Mouse (Mus musculus) kidney, adult 10 weeks (tissue): ENCODE data around the gene Pptc7. TPM values are rescaled to one million over a fixed set of nuclear protein-coding genes. Genes with fewer than 3 reads are reported as not detected.

ENCODE experiments used
- polyA plus RNA-seq: library from polyadenylated mRNA; stranded (reverse); fragments of 350-450 nt; fragmentation: Illumina TruSeq; extraction: RNeasy Lipid Tissue Mini Kit (QIAGEN cat#74804); gene quantifications from one replicate; pipeline ENCODE4 v1.2.3, GENCODE M21; 2014; ENCODE audit warnings: low read depth, low replicate concordance

Gene Pptc7
- polyA plus RNA-seq, result 37.2 TPM

DNA sequence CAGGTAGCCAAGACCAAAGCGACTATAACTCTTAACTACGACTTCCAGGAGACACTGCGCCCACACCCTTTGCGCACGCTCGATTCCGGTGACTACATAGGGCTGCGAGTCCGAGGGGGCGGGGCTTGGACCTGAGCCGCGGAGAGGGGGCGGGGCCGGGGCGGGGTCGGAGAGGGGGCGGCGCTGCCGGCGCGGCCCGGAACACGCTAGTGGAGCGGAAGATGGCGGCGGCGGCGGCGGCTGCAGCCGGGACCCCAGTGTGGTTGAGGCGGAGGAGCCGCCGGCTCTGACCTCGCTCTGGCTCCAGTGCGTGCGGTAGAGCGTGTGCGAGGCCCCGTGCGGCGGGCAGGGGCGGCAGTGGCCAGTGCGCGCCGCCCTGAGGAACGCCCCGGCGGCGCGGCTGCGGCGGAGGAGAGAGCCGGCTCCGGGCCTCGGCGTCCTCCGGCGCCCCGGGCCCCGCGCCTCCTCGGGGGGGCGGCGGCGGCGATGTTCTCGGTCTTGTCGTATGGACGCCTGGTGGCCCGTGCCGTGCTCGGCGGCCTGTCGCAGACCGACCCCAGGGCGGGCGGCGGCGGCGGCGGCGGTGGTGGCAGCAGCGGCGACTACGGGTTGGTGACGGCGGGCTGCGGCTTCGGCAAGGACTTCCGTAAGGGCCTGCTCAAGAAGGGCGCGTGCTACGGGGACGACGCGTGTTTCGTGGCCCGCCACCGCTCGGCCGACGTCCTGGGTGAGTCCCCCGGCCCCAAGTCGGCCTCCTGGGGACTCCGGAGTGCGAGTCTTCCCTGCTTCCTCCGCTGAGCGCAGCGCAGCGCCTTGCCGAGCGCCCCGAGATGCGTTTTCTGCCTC, at the start of gene Pptc7:
Gene Pptc7 (plus strand): TSS at position 183 of the 846 bp plus-strand sequence.

DNA sequence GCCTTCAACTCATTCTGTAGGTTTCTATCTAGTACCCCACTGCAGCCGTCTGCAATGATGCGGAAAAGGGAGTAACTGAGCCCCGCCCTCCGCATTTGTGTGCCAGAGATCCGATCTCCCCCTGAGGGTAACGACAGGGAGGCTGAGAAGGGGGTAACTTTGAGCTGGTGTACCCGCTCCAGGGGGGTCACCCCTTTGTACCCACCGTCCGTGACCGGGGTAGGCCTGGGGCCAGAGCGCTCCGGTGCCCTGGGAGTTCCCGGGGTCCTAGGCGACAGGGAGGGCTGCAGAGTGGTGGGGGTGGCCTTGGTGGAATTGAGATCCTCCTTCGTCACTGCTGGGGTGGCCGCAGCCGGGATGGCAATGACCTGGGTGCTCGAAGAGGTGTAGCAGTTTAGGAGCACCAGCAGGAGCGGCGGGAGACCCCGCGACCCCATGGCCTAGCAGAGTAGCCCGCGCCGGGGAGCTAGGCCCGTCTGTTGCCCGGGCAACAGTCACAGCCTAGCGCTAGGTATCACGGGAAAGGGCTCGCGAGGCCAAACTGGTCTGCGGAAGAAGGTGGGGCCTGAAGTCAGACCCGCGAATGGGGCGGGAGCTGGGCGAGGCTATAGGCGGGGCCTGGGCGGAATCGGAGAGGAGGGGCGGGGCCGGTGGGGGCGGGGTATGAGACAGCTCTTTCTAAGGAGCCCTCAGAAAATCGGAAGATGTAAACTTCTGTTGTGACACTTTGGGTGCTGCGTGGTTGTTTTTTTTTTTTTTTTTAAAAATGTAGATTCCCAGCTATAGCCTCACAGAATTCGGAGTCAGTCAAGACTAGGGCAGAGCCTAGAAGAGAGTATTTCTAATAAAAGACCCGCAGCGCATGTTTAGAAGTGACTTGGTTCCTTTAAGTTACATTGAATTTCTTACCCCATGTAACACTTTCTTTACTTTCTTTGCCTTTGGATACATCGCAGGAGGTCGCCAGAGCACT, 19.9 kb upstream of the Pptc7 start, which contains the start of gene Tctn1:
Gene Tctn1 (minus strand): TSS at position 528 of the 973 bp plus-strand sequence.

DNA sequence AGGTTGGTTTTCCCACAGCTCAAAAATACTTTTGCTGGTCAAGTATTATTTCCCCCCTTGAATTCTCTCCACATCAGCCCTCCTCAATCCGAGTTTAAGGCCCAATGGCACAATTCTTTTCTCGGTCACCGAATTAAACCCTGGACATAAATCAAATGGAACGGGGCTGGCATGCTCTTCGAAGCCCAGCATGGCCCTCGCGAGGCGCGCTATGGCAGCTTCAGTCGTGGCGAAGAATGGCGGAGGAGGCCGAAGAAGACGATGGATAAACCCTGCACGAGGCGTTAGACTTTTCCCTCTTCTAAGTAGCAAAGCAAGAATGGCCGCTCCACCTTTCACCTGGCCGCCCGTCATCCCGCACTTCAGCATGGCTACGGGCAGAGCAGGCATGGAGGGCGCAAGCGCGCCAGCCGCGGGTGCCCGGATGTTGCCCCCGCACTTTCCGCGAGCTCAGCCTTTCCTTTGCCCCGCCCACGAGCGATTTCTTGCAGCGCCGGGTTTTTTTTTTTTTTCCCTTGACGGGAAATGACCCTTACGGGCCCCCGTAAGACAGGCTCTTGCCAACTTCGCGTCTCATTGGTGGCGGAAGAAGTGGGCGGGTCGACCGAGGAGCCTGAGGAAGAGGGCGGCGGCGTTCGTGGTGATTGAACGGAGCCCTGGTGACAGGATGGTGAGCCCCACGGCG, 69.8 kb downstream of the Pptc7 start, which contains the start of the genes Rad9b and Vps29:
Gene Rad9b (minus strand): TSS at position 427 of the 685 bp plus-strand sequence.
Gene Vps29 (plus strand): TSS at position 563 of the 685 bp plus-strand sequence.

DNA sequence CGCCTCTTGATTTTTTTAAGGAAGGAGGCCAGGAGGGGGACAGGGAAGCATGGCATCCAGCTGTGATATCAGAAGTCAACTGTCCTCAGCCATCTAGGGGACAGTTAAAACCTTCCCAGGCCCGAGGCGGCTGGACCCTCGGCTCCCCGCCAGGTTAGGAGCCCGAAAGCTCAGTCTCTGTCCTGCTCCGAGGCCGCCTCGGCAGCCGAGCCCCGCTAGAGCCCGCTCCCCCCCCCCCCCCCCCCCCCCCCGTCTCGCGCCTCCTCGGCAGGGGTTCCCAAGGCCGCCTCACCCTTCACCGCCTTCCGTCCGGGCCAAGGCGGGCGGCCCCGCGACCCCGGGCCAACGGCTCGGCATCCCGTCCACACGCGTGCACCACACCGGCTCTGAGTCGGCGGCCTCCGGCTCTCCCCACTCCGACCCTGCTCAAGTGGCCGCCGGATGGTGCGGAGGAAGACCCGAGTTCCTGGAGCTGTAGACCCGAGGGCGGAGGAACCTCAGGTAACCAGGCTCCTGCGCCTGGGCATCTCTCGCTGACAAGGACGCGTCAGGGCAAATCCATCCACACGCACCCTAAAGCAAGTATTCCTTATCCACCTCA, 87.5 kb downstream of the Pptc7 start, which contains the start of gene Gpn3:
Gene Gpn3 (plus strand): TSS at position 286 of the 601 bp plus-strand sequence.

DNA sequence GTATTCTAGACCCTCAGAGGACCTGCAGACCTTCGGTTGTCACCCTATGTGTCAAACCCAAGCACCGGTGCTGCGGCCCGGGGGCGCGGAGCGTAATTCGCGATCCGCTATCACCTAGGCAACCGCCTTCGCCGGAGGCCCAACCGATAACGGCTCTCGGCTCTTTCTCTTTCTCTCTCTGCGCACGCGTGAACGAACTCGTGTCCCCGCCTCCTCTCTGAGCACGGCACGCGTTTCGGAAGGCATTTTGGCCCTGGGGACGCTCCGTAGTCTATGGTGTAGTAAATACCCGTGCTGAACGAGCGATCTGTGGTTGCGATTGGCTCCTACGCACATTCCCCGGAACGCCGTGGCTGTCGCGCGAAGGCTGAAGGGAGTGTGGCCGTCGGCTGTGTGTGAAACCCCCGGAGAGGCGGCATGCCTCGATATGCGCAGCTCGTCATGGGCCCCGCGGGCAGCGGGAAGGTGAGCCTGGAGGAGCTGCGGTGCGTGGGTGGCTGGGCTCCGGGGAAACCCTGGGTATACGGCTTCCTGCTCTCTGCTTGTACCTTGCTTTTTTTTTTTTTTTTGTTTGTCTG, 88.1 kb downstream of the Pptc7 start, which contains the start of gene Fam216a:
Gene Fam216a (minus strand): TSS at position 173 of the 578 bp plus-strand sequence.

Other genes with a start within 250 kb of the Pptc7 start
- not detected for gene Cux2, start 234.3 kb upstream of the Pptc7 start, polyA plus RNA-seq
- gene Myl2, start 183.4 kb upstream of the Pptc7 start, polyA plus RNA-seq, result not detected
- gene Ccdc63, start 143.5 kb upstream of the Pptc7 start, polyA plus RNA-seq, result not detected
- gene Ppp1cc, start 126.1 kb upstream of the Pptc7 start, polyA plus RNA-seq, result 331 TPM
- gene Hvcn1, start 77.6 kb upstream of the Pptc7 start, polyA plus RNA-seq, result 0.20 TPM
- gene Tctn1, start 19.9 kb upstream of the Pptc7 start, polyA plus RNA-seq, result 1.4 TPM
- 6.1 TPM for gene Rad9b, start 69.9 kb downstream of the Pptc7 start, polyA plus RNA-seq
- 277 TPM for gene Vps29, start 70.0 kb downstream of the Pptc7 start, polyA plus RNA-seq
- 21.1 TPM for gene Gpn3, start 87.5 kb downstream of the Pptc7 start, polyA plus RNA-seq
- 10.6 TPM for gene Fam216a, start 88.0 kb downstream of the Pptc7 start, polyA plus RNA-seq
- gene Arpc3, start 107.5 kb downstream of the Pptc7 start, polyA plus RNA-seq, result 125 TPM
- 7.4 TPM for gene Anapc7, start 137.3 kb downstream of the Pptc7 start, polyA plus RNA-seq
- gene Atp2a2, start 217.9 kb downstream of the Pptc7 start, polyA plus RNA-seq, result 386 TPM